7 mouse cellular contexts compared by ENCODE assay signal in the genomic region with DNA sequence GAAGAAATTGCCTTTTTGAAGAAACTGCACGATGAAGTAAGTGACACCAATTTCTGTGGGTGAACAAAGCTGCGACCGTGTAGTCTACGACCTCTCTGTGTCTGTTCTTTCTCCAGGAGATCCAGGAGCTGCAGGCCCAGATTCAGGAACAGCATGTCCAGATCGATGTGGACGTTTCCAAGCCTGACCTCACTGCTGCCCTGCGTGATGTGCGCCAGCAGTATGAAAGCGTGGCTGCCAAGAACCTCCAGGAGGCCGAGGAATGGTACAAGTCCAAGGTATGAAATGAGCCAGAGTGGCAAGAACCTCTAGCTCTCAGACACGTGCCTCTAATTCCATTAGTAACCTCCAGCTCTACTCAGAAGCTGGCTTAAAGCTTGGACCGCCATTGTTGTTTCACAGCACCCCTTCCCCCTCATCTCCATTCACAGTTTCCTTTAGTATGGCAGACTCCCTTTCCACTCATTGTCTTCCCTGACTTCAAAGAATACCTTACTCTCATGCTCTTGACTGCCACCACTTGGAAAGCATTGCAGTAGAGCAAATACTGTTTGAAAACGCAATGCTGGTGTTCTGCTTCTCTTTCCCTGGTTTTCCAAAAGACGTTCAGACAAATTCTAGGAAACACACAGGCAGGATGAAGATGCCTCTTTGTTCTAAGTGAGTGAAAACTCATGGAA. TPM values are rescaled to one million over a fixed set of nuclear protein-coding genes. Genes with fewer than 3 reads are reported as not detected.
DNase-seq lines count a peak whose midpoint lies in the region; ATAC-seq and TF ChIP-seq lines count a peak whose summit lies in the region.

No protein-coding gene starts in this region.

- peaks cover 8% of the 10 kb centered on the region for H3K4me1 ChIP-seq in lung, embryonic 15.5 days
- peaks cover 8% of the 10 kb centered on the region for H3K4me1 ChIP-seq in lung, adult 2 months (ENCODE audit: control insufficient read depth, insufficient read depth, low read length)

- peaks cover 56% of the 10 kb centered on the region for H3K36me3 ChIP-seq in lung, embryonic 15.5 days
- H3K36me3 ChIP-seq in myocyte (ENCODE audit: control insufficient read depth, insufficient read depth): peaks cover 78% of the 10 kb centered on the region

- H3K4me2 ChIP-seq in lung, embryonic 15.5 days: 0 out of 2 replicates have a peak overlapping the region, but pooled peaks have one; percentile 20
- peak overlapping the region; percentile 96 for H3K4me2 ChIP-seq in myocyte (ENCODE audit: low read depth)

- WGBS in lung, embryonic 15.5 days: 75% methylated on average over 14 of the region's 14 CpGs
- WGBS in lung, adult 2 months: 45% methylated on average over 14 of the region's 14 CpGs

- no peak overlapping the region for H3K4me3 ChIP-seq in lung, embryonic 15.5 days
- no peak overlapping the region for H3K4me3 ChIP-seq in lung, adult 2 months (replicated peaks; ENCODE audit: extremely low read depth, low read depth, low read length)
- H3K4me3 ChIP-seq in myocyte: peak overlapping the region; percentile 94

- H3K79me2 ChIP-seq in myocyte (ENCODE audit: control insufficient read depth, insufficient read depth): peaks cover 53% of the 10 kb centered on the region

- H3K27ac ChIP-seq in lung, embryonic 15.5 days: no peak overlapping the region

- H3ac ChIP-seq in myocyte (ENCODE audit: control insufficient read depth, insufficient read length): no peak overlapping the region

- H3K27me3 ChIP-seq in lung, embryonic 15.5 days: no peaks in the 10 kb centered on the region
- no peaks in the 10 kb centered on the region for H3K27me3 ChIP-seq in myocyte (ENCODE audit: control insufficient read depth, insufficient read depth, insufficient read length)

- H3K9ac ChIP-seq in lung, embryonic 15.5 days: no peak overlapping the region

- no peak for DNase-seq in lung, adult 2 months
- DNase-seq in cerebellum, adult 18-20 months: peak; percentile 16 to 41
- DNase-seq in heart, adult 8-10 months (ENCODE audit: low spot score): peak; percentile 33
- DNase-seq in frontal cortex, postnatal 36 days (ENCODE audit: low spot score in 2 of 2): no peak
- no peak for DNase-seq in natural killer cell, adult 2 months (ENCODE audit: low spot score in 2 of 2)

- no peak for TF ChIP-seq POLR2A in lung, adult 2 months (IDR thresholded peaks at IDR 0.05; ENCODE audit: borderline replicate concordance, extremely low read depth, low read depth, low read length)
- peak; percentile 46 for TF ChIP-seq POLR2A in myocyte (IDR thresholded peaks at IDR 0.05; ENCODE audit: insufficient read length, low read depth)

- no peaks in the 10 kb centered on the region for H3K9me3 ChIP-seq in lung, embryonic 15.5 days

- TF ChIP-seq CTCF in lung, adult 2 months (IDR thresholded peaks at IDR 0.05; ENCODE audit: insufficient read depth, low read length): no peak

- ATAC-seq in lung, embryonic 15.5 days (ENCODE audit: borderline replicate concordance, extremely low read depth, low FRiP score, low TSS enrichment): no peak

TF ChIP-seq in myocyte, 11 proteins besides CTCF, POLR2A, EP300 and RAD21:
- TF ChIP-seq POLR2AphosphoS2 (IDR thresholded peaks at IDR 0.05; ENCODE audit: insufficient read length, low read depth): peak; percentile 92
- TF ChIP-seq E2F4 (IDR thresholded peaks at IDR 0.05; ENCODE audit: insufficient read depth): no peak

RNA-seq across cellular contexts. Expression of gene Vim, which starts 4.9 kb away (rescaled TPM):
- polyA plus RNA-seq in lung, embryonic 15.5 days (2015; fragmentation: Nextera tagmentation; extraction: Ambion mirVana): 856 and 870 TPM in 2 replicates
- polyA plus RNA-seq in lung, adult 2 months (2012; rRNA removed): 1,792 and 2,353 TPM in 2 replicates
- total RNA-seq in heart, adult 8-10 months (2022): 100 to 1,000 TPM; 214 to 291 (median 257) TPM
- polyA plus RNA-seq in myocyte (2012; fragmentation: generic; extraction: Trizol): 3,783 TPM

RNA-seq across cellular contexts. Expression of gene Trdmt1, which starts 34.1 kb away (rescaled TPM):
- polyA plus RNA-seq in lung, embryonic 15.5 days (2015; fragmentation: Nextera tagmentation; extraction: Ambion mirVana): 16.0 and 16.2 TPM in 2 replicates
- 2.2 and 4.2 TPM in 2 replicates for polyA plus RNA-seq in lung, adult 2 months (2012; rRNA removed)
- total RNA-seq in heart, adult 8-10 months (2022): 1 to 10 TPM; 6.3 to 8.9 (median 7.5) TPM
- polyA plus RNA-seq in myocyte (2012; fragmentation: generic; extraction: Trizol): 2.2 TPM

Comparison
In these comparisons a context has a peak if more than half of its experiments do, and no peak if none do; other contexts are left out.
1. DNase-seq: peak in cerebellum, adult 18-20 months (2 of 2) and heart, adult 8-10 months (single experiment); none in lung, adult 2 months (single experiment), frontal cortex, postnatal 36 days (0 of 2) and natural killer cell, adult 2 months (0 of 2).